Mouse (Mus musculus) kidney, adult 18-20 months (tissue): Measurements from ENCODE around the gene Prkn.

ENCODE experiments used
- DNase-seq: peaks from one replicate; pipeline ENCODE4 v3.0.0; 2021

The Prkn gene

GRCm38 (mm10) chr17:11541928-11542623 lies 701.9 kb downstream of the Prkn start:
- no peak for DNase-seq

- no peak for DNase-seq
Observed at GRCm38 (mm10) chr17:11550562-11550961, 710.4 kb downstream of the Prkn start.

GRCm38 (mm10) chr17:11565681-11566080 lies 725.5 kb downstream of the Prkn start:
- DNase-seq, result no peak

GRCm38 (mm10) chr17:11570392-11570791 lies 730.2 kb downstream of the Prkn start:
- DNase-seq, result no peak

- DNase-seq, result no peak
Observed at GRCm38 (mm10) chr17:11573666-11574065, 733.5 kb downstream of the Prkn start.

GRCm38 (mm10) chr17:11585491-11585890 lies 745.3 kb downstream of the Prkn start:
- no peak for DNase-seq

GRCm38 (mm10) chr17:11607931-11608330 lies 767.7 kb downstream of the Prkn start:
- DNase-seq, result no peak

- DNase-seq, result peak; percentile 67
Observed at GRCm38 (mm10) chr17:11611459-11611858, 771.3 kb downstream of the Prkn start.

GRCm38 (mm10) chr17:11612801-11613531 lies 772.8 kb downstream of the Prkn start:
- no peak for DNase-seq

GRCm38 (mm10) chr17:11617552-11617951 lies 777.4 kb downstream of the Prkn start:
- no peak for DNase-seq

GRCm38 (mm10) chr17:11618886-11619590 lies 778.9 kb downstream of the Prkn start:
- DNase-seq, result no peak

GRCm38 (mm10) chr17:11620770-11621169 lies 780.6 kb downstream of the Prkn start:
- no peak for DNase-seq

- DNase-seq, result no peak
Observed at GRCm38 (mm10) chr17:11621492-11621891, 781.3 kb downstream of the Prkn start.

GRCm38 (mm10) chr17:11626306-11626705 lies 786.1 kb downstream of the Prkn start:
- no peak for DNase-seq

- no peak for DNase-seq
Observed at GRCm38 (mm10) chr17:11635121-11635520, 794.9 kb downstream of the Prkn start.

GRCm38 (mm10) chr17:11637642-11638041 lies 797.5 kb downstream of the Prkn start:
- DNase-seq, result no peak

- DNase-seq, result no peak
Observed at GRCm38 (mm10) chr17:11638451-11638850, 798.3 kb downstream of the Prkn start.

- no peak for DNase-seq
Observed at GRCm38 (mm10) chr17:11639786-11640185, 799.6 kb downstream of the Prkn start.

- no peak for DNase-seq
Observed at GRCm38 (mm10) chr17:11642328-11642727, 802.1 kb downstream of the Prkn start.

GRCm38 (mm10) chr17:11644016-11644415 lies 803.8 kb downstream of the Prkn start:
- peak; percentile 10 for DNase-seq

- DNase-seq, result no peak
Observed at GRCm38 (mm10) chr17:11644873-11645464, 804.8 kb downstream of the Prkn start.

- no peak for DNase-seq
Observed at GRCm38 (mm10) chr17:11656397-11656796, 816.2 kb downstream of the Prkn start.

- no peak for DNase-seq
Observed at GRCm38 (mm10) chr17:11656878-11657277, 816.7 kb downstream of the Prkn start.
